Mouse (Mus musculus): ENCODE measurements around the gene Klhl8.
A peak's percentile ranks its signal among the peaks of the same experiment; 100 is the strongest.

The Klhl8 gene

GRCm38 (mm10) chr5:103846609-103847008, 64.5 kb downstream of the Klhl8 start:
- no peak for DNase-seq (ENCODE audit: low spot score)

GRCm38 (mm10) chr5:103846154-103846551, 64.9 kb downstream of the Klhl8 start:
- DNase-seq (ENCODE audit: low spot score) = no peak

- DNase-seq (ENCODE audit: low spot score) = no peak
These were observed 65.5 kb downstream of the Klhl8 start for GRCm38 (mm10) chr5:103845418-103846153.

GRCm38 (mm10) chr5:103843938-103844337, 67.1 kb downstream of the Klhl8 start:
- peak; percentile 37 for DNase-seq (ENCODE audit: low spot score)

GRCm38 (mm10) chr5:103839265-103839626, 71.8 kb downstream of the Klhl8 start:
- DNase-seq (ENCODE audit: low spot score) = no peak

- DNase-seq (ENCODE audit: low spot score) = no peak
These were observed 72.4 kb downstream of the Klhl8 start for GRCm38 (mm10) chr5:103838550-103839264.

GRCm38 (mm10) chr5:103836148-103836784, 74.8 kb downstream of the Klhl8 start:
- no peak for DNase-seq (ENCODE audit: low spot score)

GRCm38 (mm10) chr5:103835471-103836147, 75.5 kb downstream of the Klhl8 start:
- no peak for DNase-seq (ENCODE audit: low spot score)

- DNase-seq (ENCODE audit: low spot score) = no peak
These were observed 80.2 kb downstream of the Klhl8 start for GRCm38 (mm10) chr5:103830886-103831285.

GRCm38 (mm10) chr5:103829158-103829557, 81.9 kb downstream of the Klhl8 start:
- no peak for DNase-seq (ENCODE audit: low spot score)

GRCm38 (mm10) chr5:103828729-103829128, 82.3 kb downstream of the Klhl8 start:
- DNase-seq (ENCODE audit: low spot score) = no peak

GRCm38 (mm10) chr5:103828304-103828703, 82.8 kb downstream of the Klhl8 start:
- no peak for DNase-seq (ENCODE audit: low spot score)

GRCm38 (mm10) chr5:103822949-103823348, 88.1 kb downstream of the Klhl8 start:
- DNase-seq (ENCODE audit: low spot score) = no peak

GRCm38 (mm10) chr5:103821500-103822298, 89.4 kb downstream of the Klhl8 start:
- no peak for DNase-seq (ENCODE audit: low spot score)

- no peak for DNase-seq (ENCODE audit: low spot score)
These were observed 90.0 kb downstream of the Klhl8 start for GRCm38 (mm10) chr5:103821062-103821461.

- no peak for DNase-seq (ENCODE audit: low spot score)
These were observed 91.4 kb downstream of the Klhl8 start for GRCm38 (mm10) chr5:103819674-103820073.

GRCm38 (mm10) chr5:103818602-103819001, 92.5 kb downstream of the Klhl8 start:
- no peak for DNase-seq (ENCODE audit: low spot score)

- DNase-seq (ENCODE audit: low spot score) = peak; percentile 68
These were observed 93.3 kb downstream of the Klhl8 start for GRCm38 (mm10) chr5:103817754-103818153.

- DNase-seq (ENCODE audit: low spot score) = no peak
These were observed 94.3 kb downstream of the Klhl8 start for GRCm38 (mm10) chr5:103816718-103817117.

- no peak for DNase-seq (ENCODE audit: low spot score)
These were observed 95.8 kb downstream of the Klhl8 start for GRCm38 (mm10) chr5:103815249-103815617.

- DNase-seq (ENCODE audit: low spot score) = no peak
These were observed 96.4 kb downstream of the Klhl8 start for GRCm38 (mm10) chr5:103814551-103815248.
